Mouse (Mus musculus) brain, embryonic 14.5 days (tissue): ENCODE measurements at regions not wholly inside any gene's neighbourhood (a gene's known extent, or its start where the extent isn't known, plus 50 kb on each side); places are given as distances from the start of the nearest gene placed in this dataset.

Experiments
- CTCF ChIP-seq: fragments of 200-500 bp; IDR thresholded peaks from 2 replicates; pipeline ENCODE4 v1.5.1; 2012; ENCODE audit warnings: inconsistent platforms, mild to moderate bottlenecking, moderate library complexity, borderline replicate concordance; ENCODE audit not compliant: insufficient read depth, insufficient read length; ENCODE audit errors: extremely low read depth
- POLR2A ChIP-seq: fragments of 200-500 bp; IDR thresholded peaks from 2 replicates; pipeline ENCODE4 v1.6.1; 2012; ENCODE audit warnings: mild to moderate bottlenecking, inconsistent platforms, borderline replicate concordance; ENCODE audit not compliant: poor library complexity, insufficient read depth, insufficient read length, severe bottlenecking; ENCODE audit errors: extremely low read depth

DNA sequence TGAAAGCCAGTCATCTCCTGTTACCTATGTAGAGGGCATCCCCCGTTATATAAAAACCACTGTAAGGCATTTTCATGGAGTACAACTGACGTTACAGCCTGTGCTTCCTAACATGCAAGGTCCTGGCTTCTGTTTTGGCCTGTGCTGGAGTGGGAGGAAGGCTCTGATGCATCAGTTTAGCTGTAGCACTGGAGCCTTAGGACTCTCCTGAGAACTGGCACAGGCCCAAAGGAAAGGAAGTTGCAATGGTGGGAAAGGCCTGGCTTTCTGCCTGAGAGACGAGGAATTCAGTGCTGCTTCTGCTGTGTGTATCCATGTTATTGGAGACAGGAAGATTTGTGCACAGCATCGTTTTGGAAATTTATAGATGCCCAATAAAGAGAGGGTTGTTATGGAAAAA is 144.2 kb upstream of the Gm5148 start:
- no peak for TF ChIP-seq CTCF
- no peak for TF ChIP-seq POLR2A
